Mouse (Mus musculus) cerebellum, postnatal 14 days (tissue): ENCODE data around the gene Maml3.

Source experiments
- DNase-seq, 2 experiments: peaks; one replicate each; pipeline ENCODE4 v3.0.0; 2021; ENCODE audit warnings: mixed read lengths in 2 of 2

Maml3 gene

DNA sequence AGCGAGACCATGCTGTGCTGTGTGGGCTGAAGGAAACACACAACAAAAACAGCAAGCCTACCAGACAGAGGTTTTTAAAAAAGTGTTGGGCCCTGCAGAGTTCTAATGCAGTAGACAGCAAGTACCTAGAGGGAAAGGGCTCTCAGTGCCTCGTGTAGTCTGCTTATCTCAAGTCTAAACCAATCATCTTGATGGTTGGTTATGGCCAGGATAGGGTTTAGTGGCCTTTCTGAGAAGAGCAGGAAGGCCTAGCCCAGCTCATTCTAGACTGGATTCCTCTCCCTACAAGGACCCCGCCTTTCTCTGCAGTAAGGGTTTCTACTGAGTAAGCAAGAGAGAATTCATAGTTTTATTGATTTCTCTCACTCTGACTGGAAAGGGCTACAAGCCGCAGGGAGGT is 61.0 kb downstream of the Maml3 start:
- no peak for DNase-seq

DNA sequence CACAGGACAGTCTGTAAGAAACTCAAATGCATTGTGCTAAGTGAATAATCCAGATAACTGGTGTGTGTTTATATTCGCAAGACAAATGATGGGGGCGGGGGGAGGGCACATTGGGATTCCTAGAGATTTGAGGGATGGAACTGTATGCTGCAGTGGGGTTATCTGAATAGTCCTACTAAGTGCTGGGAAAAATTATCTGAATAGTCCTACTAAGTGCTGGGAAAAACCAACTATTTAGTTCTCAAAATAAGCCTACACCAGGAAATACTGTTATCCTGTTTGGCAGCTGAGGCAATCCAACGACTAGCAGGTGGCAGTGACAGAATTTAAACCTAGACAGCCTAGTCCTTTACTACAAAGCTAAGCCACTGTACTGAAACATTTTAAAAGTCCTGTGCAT is 62.2 kb downstream of the Maml3 start:
- no peak for DNase-seq

DNA sequence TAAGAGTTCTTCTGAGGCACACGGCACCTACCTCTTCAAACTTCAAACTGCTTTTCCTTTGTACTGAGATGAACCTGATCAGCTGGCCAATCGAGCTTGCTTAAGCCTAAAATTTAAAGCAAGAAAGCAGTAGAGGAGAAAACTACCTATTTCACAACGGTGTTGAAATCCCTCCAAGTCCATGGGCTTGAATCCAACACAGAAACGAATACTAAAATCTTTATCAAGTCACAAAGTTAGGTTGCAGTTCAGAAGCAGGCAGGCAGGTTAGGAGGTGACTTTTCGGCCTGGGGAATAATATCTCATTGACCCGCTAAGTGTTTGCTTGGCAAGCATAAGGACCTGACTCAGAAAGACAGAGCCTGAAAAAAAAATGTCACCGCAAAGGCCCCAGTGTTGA is 64.9 kb downstream of the Maml3 start:
- no peak for DNase-seq

DNA sequence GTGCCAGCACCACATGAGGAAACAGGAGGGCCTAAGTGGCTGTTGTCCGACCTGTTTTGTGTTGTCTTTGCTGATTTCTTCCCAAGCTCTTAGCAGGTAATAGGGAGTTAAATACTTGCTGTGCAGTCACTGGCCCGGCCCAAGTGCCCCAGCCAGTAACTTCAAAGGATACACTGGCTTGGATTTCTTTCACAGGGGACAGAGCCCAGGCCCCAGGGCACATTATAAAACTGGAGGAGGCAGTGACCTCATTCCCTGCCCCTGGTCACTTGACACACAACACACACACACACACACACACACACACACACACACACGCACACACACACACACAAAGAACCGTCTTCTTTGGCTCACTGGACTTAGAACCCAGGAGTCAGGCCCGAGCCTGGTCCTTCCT is 67.6 kb downstream of the Maml3 start:
- no peak for DNase-seq

DNA sequence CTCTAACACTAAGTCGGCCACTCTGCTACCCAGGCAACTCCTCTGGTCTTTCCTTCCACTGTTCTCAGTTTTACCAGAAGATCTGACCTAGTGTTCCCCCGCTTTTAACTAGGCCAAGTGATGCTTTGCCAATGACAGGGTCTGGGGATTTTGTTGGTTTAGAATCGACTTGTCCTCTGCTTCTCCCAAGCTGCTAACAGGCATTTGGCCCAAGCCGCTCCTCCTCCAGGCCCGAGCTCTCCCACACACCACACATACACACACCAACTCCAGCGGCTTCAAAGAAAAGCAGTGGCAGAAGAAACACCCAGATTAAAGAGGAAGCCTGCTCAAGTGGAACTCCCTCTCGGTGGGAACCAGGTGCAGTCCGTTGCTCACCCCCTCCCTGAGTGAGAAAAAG is 69.5 kb downstream of the Maml3 start:
- DNase-seq = no peak

DNA sequence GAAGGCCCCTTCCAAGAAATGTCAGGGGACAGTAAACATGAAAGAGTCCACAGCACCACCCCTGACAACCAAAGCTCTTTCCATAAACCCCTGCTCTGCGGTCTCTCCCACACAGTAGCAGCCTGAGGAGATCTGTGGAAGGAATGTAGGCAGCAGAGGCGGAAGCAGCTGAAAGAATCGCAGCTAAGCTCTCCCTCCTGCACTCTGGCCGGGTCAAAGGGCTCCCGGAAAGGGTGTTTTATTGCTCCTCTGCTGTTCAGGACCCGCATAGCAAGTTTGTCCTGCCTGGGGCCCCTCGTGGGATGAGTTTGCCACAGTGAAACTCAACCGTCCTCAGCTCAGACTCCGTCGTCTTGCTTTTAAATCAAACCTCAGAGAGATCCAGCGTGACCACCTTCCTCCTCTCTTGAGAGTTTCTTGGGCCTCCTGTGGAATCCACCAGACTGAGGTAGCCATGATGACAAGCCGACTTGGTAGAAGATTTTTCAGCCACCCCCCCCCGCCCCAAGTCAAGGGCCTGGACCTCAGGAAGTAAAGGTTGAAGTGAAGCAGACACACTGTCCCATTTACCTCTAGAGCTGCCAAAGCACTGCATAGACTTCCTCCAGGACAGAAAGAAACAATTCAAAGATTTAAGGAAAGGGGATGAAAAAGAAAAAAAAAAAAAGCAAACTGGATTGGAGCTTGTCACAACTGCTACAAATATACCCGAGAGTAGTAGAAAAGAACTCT is 70.9 kb downstream of the Maml3 start:
- no peak for DNase-seq

DNA sequence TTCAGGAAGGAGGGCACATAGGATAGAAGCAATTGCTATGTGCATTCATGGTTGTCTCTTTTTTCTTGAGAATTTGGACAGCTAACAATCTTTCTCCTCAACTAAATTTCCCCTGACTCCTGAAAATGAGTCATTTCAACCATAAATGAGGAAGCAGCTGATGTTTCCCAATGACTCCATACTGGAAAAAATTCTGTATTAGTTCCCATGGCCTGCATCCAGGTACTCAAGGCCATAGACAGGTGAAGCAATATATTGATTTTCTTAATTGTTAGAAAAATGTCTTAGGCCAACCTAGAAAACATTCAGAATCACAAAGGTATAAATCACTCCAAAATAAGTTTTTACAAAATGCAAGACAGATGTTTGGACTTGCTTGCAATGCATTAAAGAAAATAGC is 73.5 kb downstream of the Maml3 start:
- no peak for DNase-seq

DNA sequence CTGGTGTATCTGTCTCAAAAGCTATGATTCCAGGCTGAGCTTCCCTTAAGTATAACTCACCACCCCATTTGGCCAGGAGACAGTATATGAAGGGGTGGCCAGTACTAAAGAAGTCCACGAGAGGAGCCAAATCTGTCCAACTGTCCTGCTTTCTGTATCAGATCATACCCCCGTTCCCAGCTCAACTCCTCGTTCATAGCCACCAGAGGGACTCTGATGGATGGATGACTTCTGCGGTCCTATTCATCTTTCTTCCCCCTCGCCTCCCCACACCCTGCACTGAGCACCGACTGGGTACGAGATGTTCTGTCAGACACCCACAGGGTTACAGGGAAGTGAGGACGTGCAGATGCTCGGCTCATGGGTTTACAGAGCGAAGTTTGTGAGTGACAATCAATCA is 74.8 kb downstream of the Maml3 start:
- DNase-seq = no peak

DNA sequence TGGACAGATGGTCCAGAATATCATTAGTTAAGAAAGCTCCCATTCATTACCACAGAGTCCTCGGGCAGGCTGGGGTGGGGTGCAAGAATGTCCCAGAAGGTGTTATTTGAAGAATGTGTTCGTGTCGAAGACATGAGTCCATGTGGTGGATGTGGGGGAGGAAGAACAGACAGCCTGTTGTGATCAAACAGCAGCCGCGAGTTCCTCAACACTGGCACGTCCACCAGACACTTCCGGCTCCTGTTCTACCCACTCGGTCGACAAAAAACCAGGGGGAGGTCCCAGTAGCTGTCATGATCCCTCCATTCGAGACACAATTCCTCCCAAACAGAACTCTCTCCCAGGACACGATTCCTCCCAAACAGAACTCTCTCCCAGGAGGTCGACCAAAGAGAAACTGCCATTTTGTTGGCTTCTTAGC is 75.2 kb downstream of the Maml3 start:
- no peak for DNase-seq

DNA sequence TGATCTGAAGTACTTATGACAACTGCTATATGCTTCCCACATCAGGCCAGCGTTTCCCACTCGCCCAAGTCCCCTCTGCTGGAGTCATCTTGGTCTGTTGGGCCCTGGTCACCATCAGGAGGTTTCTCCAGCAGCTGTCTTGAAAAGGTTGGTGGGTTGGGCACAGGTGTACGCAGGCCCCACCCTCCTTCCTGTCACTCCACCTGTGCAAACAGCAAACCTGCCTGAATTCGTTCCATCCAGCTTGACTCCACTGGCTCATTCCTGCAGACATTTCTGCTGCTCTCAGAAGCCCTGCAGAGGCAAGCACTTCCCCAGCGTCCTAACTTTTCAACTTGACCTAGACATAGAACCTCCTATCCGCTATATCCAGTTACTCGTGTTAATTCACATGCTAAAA is 76.9 kb downstream of the Maml3 start:
- DNase-seq = no peak

DNA sequence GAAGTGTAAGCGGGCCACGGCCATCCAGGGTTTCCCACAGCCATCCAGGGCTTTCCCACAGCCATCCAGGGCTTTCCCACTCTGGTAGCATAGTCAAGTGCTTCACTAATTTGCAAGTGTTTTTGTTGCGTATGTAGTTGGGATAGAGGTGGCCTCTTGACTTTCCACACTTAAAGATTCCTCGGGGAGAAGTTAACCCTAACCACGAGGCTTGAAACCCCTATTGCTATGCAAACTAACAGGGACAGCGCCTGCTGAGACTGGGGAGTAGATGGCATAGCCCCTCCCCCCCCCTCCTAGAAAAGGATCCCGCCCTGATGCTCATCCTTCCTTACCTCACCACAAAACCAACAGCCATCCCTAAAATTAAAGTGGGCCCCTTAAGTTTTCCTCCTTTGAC is 82.4 kb downstream of the Maml3 start:
- DNase-seq = no peak

DNA sequence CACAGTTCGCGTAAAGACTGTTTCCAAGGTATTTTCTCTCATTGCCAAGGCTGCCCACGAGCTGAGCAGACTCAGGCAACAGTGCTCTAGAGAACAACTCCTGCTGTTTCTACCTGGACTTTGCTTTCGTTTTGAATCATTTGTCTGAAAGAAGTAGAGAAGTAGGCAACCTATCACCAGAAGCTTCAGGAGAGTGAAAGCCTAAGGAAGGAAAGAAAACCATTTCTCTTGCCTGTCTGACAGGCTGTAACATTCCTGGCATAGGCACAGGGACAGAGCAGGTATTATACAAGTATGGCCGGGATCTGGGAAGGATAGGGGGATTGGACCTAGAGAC is 86.8 kb downstream of the Maml3 start:
- DNase-seq = no peak

DNA sequence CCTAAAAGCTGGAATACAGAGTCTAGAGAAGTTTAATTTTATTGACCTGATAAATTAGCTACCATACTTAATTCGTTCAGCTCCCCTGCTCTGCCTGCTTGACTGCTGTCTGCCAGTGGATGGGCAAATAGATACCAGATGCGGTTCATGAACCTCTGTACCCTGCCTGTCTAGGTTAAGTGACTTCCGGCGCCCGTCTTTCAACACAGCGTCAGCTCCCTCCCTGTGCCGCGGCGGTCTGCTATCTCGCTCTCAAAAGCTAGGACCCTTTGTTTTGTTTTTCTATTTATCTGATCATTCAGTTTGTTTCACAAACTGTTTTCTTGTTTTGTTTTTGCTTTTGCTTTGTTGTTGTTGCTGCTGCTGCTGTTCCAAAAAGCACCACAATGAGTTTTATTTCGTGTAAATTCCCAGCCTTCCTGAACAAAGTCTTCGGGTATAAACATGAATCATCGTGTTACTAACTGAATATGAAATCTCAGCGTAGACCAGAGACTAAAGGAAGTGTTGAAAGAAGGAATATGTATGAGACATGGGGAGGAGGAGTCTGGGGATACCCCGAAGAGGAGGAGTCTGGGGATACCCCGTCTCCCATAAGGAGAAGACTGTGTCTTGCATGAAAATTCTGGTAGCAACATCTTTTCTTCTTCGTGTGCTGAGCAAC is 87.3 kb downstream of the Maml3 start:
- DNase-seq = no peak

DNA sequence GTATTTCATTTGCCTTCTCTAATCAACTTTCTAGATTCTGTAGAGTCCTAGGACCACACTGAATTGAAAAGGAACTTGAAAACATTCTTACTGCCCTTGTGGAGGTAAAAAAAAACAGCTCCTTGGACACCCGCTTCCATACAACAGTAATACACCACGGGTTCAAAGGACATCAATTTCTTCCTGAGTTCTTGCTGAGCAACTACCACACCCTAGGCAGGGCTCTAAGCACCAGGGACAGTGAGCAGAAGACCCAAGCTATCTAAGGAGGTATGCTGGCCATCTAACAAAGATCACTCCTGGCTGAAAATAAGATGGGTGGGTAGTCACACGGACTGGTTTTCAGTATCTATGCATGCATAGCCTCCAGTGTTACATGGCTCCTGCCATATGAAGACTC is 88.7 kb downstream of the Maml3 start:
- DNase-seq = no peak

DNA sequence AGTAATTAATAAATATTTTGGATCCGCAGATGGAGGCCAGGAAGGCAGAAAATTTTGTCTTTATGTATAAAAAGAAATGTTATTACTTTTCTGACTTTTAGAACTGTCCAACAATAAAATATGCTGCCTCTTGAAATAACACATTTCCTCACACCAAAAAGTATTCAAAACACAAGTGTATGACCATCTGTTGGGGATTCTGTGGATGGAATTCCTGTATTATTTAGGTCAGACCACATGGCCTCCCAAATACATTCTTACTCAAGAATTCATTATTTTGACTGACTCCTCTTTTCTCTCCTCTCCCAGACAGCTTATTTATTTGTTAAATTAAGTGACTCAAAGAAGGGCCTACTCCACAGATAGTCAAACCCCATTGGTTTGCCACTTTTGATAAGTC is 89.3 kb downstream of the Maml3 start:
- no peak for DNase-seq

DNA sequence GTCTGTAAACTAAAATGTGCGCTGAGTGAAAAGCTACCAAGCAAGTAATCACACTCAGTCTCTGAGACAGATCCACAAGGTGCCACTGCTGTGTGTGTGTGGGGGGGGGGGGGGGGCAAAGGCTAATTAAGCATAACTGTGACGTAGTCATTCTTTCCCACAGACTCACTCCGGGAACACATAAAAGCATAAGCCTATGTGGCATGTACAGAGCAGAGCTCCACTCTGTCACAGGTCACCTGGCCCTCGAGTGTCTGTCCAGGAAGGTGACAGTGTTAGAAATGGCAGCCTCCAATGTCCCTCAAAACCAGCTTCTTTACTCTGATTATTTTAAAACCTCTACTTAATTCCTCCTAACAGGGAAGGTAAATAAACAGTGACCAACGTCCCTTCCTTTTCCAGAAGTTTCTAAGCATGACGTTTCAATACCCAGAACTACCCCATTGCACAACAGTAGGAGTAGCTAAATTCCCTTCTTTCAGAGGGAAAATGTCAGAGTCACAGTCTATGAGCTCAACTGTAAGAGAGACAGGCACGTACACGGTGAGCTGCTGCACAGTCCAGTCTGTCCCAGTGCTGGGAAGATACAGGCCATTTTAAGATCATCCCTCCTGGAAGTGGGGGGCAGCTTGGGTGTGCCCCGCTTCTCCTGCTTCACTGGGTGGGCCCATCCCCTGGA is 93.7 kb downstream of the Maml3 start:
- no peak for DNase-seq

DNA sequence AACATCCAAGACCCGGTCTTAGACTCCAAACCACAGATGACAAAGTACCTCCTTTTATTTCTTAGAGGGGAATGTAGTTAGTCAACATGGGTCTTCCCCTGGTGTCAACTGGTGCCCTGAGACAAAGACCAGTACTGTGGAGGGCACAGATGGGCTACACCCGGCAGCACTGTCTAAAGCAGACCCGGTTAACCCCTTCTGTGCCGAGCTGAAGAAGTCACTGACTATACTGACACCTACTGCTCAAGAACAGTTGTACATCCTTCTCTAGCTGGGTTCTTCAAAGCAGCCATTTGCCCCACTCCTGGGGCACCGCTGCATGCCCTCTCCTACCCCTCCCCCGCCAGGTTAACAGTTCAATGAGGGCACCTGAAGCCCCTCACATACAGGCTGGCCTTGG is 95.6 kb downstream of the Maml3 start:
- DNase-seq = peak; percentile 82 to 91

DNA sequence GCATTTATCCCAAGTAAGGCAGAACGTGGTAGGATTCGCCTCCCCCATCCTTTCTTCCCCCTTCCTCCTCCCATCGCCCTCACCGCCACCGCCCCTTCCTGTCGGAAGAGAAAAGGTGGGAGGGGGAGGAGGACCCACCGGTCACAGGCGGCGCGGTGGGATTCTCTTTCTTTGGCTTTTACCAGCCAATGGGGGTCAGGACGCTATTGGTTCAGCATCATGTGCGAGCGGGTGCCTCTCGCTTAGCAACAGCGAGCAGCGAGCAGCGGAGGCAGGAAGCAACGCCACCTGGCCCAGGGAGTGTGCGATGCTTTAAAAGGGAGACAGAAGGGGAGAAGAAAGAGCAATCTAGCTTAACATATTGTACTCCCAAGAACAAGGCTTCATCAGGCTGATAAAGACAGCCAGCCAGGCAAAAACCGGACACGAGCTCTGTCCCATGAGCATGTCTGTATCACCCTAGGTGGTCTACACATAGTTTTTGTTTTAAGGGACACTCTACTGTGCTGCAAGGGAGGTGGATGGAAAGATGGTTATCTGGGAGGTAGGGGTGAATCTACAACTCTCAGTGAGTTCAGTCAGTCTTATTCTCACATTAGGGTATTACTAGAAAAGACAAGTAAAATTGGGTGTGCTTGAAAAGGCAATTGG is 97.1 kb downstream of the Maml3 start:
- peak; percentile 90 for DNase-seq

DNA sequence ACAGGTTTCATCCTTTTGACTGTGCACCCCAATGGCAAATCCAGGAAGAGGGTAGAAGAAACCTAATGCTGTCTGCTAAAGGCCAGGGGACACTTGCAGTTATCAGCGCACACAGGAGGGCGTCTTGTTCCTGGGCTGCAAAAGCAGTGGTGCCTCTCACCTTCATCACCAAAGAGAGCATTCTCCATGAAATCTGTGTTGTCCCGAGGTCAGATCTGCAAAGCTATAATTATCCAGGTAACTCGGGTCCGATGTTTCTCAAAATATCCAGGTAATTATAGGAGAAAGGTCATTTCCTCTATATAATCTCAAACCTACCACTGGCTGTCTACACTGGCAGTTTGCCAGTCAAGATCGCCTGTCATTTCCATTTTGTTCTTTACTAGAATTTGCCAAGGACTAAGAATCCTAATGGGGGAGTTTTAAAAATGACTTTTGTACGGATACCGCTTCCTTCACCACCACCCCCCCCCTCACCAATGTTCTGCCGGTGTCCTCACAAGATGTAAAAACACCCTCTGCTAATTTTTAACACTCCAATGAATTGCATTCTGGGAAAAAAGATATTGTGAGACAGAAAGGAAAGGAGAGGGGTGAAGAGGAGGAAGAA is 98.0 kb downstream of the Maml3 start:
- DNase-seq = peak; percentile 49 to 66

DNA sequence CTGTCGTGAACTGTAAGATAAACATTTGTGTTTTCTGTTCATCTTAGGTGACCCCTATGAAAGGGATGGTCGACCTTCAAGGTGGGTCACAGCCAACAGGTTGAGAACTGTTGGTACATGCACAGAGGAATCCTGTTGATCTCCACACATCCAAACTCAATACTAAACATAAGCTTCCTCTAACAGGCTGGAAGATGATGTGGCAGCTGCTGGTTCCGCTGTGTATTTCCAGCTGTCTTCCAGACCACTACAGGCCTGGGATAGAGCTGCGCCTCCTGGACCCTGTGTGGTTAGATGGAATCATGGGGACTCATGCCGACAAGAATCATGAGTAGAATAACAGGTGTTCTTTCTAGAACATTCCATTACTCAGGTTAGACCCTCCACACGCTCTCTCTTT is 101.2 kb downstream of the Maml3 start:
- no peak for DNase-seq

DNA sequence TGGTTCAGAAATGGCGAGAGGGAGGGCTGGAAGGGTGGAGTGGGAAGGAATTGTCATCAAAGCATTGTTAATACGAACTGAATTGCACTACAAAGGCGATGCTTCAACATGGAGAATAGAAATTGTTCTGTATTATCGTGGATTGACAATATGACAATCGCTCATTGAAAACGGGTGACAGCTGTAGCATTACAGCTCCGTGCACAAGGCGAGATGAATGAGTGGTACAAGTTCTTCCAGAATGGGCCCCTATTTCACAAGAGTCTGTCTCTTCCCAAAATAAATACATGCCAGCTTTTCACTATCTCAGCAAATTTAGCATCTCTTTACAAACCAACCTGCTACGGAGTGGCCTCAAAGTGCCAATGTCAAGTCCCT is 103.4 kb downstream of the Maml3 start:
- DNase-seq = no peak

DNA sequence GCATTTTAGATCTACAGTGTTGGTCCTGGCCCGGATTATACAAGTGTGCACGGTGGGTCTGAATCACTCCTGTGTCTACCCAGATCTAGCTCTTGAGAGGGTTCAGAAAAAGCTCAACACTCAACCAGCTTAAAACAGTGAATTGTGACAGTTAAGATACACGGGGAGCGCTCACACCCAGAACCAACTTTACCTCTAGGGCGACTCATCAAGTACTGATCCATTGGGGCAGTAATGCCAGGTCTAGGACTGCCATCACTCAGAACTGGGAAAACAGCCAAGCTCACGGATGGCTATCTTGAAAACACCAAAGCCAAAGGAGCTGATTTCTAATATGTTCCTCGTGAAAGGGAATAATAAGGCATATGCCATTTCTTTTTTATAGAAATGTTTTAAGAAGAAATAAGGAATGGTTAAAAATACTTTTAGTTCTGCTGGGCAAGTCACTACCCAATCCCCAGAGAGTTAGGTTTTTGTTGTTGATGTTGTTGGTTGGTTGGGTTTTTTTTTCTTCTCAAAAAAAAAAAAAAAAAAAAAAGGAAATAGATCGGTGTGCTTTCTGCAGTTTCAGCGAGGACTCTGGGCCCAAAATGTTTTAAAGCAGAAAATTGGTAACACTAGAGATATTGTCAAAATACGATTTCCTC is 103.9 kb downstream of the Maml3 start:
- DNase-seq = peak; percentile 26 to 36
